Mouse (Mus musculus): ENCODE results near the gene Maats1. TPM values are rescaled to one million over a fixed set of nuclear protein-coding genes. Genes with fewer than 3 reads are reported as not detected.

The Maats1 gene
- total RNA-seq, 2 experiments from 2014 or later: 1.2 to 1.5 TPM

DNA sequence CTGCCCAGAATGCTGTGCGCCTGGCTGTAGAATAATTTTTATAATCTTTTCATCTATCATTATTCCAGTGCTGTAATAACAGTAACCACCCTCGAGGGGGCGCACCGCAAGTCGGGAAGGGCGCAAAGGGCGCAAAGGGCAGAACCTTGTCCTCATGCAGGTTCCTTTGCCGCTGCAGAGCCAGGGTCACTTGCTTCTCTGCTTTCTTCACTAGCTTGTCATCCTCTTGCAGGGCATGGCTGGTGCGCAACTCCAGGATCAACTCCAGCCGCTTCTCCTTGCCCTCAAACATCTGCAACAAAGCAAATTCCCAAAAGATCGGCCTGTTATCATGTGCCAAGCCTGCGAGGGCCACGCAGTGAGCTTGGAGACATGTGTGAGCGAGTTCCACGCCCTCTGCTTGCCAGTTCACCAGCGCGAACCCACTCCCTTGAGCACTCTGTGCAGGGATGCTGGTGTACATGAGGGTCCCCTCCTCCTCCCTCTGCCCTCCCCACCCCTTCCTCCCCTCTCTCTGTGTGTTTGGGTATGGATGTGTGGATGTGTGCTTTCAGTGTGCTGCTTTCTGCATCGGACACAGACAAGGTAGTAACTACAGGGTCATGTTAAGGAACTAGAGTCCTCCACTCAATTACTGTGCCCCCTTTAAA is 35.2 kb downstream of the Maats1 start:
- DNase-seq (ENCODE audit: low spot score in 2 of 2): no peak
- intact Hi-C loops (cut with DNase I): no loop called here

DNA sequence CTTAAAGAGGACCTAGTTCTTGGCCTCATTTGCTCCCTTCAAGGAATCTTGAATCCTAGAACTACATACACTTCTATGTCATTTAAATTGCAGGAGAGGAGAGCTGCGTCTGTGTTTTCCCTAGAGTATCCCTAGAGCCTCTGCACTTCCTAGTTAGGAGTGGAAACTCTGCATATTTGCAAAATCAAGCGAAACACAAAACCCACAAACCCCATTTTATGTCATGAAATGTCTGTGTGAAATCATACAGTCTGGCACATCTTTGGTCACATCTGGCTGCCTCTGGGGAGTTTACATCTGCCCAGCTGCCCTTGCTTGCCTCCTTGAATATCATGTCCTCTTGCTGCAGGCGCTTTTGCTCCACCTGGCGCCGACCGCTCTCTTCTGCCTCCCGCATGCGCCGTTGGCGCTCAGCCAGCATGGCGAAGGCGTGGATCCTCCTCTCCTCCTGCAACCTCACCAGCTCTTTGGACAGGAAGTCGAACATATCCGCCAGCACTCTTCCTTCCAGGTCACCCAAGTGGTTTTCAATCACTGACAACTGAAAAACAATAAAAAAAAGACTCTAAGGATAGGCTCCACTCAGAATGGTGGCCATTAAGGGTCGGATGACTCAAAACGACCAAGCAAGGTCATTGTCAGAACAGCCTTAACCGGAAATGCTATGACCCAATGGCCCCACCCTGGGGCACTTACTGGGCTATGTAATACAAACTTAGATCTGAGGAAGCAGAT is 37.3 kb downstream of the Maats1 start:
- intact Hi-C loops (cut with DNase I): no loop called here
- DNase-seq (ENCODE audit: low spot score in 2 of 2): no peak

DNA sequence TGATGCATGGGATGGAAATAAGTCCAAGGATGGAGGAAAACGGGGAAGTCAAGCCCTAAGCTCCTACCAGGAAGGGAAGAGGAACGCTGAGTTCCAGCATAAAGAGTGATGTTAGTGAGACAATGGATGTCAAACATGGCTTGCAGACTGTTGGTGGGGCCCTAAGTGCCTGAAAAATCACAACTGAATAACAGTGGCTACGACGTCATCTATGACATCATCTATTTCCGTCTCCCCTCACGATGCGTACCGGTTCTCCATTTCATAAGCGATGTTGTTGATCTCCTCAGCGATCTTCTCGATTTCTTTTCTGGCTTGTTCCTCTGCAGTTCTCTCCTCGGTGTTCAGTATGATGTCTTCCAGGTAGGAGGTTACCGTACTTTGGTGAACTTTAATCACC is 39.6 kb downstream of the Maats1 start:
- DNase-seq (ENCODE audit: low spot score in 2 of 2): no peak
- intact Hi-C loops (cut with DNase I): no loop called here

DNA sequence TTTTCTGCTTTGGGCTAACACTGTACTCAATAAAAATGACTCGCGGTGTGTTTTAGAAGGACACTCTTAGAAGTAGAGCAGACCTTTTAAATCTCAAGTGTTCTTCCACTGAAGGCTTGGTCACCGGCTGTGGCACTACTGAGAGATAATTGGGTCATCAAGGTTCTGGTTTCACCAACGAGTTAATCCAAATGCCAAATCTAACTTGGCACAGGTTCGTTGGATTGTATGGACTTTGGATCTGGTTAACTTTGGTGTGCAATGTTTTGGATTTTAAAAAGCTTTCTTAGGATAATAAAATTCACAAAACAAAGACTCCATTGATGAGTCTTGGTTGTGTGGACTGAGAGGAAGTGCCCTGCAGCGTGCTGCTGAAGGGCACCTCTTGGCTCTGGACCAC is 43.5 kb downstream of the Maats1 start:
- no peak for DNase-seq (ENCODE audit: low spot score in 2 of 2)
- intact Hi-C loops (cut with DNase I): loop anchor here (10.0 kb wide), 1 partner anchor 206 kb away; no protein-coding TSS in a partner anchor

DNA sequence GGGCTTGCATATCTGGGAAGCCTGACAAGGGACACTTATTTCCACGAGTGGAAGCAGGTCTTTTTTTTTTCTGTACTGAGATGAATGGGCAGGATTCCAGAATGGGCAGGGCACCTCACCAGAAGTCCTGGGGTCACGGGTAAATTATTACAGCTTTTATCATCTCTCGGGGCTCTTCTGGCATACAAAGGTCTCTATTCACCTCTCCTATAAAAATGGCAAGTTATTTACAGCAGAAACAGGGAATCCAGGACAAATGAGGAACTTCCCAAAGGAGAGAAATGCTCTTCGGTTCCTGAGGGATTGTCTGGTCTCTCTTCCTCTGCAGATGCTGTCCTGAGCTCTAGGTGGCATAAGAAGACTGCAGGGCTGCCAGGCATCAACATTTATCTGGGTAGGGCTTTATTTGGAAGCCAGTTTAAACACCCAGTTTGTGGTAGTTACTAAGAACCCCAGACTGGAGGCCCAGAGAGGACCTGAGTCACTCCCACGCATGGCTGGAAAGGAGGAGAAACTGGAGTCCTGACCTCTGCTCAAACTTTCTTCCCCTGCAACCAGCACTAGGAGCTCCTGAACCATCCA is 46.5 kb downstream of the Maats1 start:
- DNase-seq (ENCODE audit: low spot score in 2 of 2): no peak
- intact Hi-C loops (cut with DNase I): loop anchor here (10.0 kb wide), 1 partner anchor 209 kb away; no protein-coding TSS in a partner anchor

DNA sequence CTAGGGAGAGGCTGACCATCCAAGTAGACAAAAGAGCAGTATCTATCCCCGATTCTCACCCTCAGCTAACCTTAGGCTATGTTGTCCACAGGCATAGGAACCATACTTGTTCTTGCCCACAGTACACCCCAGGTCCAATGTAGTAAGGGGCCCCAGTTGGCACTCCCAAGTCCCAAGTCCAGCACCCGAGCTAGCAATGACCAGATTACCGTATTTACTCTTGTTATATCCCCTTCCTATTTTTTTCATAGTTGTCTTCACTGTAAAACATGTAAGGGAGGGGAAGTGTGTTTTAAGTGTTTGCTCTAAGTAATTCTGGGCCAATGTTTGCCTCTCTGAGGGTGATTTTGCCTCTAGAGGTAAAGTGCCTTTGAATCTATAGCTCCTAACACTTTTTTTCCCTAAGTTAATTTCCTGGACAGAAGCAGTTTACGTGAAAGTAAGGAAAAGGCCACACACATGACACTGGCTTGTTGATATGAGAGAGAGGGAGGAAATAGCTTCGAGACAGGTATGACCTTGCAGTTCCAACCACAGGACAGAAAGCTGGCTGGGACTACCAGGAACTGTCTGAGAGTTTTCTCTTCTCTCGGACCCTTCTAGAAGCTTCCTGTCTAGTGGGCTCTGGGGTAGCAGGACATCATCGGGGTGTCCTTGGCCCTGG is 47.1 kb downstream of the Maats1 start, which contains the start of gene Nr1i2:
Gene Nr1i2, minus strand, starts transcription at position 140 of the 664 bp plus-strand sequence.
- DNase-seq (ENCODE audit: low spot score in 2 of 2): no peak
- intact Hi-C loops (cut with DNase I): loop anchor here (10.0 kb wide), 1 partner anchor 210 kb away; no protein-coding TSS in a partner anchor

DNA sequence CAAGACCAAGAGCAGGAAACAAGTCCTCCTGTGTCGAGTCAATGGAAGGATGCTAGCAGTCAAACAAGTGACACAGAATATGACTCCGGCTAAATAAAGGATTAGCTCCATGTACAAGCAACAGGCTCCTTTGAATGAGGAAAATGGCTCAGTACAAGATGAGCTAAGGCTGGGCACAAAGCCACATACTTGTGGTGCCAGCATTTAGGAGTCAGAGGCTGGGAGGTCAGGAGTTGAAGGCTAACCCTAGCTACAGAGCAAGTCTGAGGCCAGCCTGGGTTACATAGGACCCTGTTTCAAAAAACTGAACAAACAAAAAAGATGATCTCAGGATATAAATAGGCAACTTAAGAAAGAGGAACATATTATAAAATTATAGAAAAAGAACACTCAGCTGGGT is 51.8 kb downstream of the Maats1 start:
- intact Hi-C loops (cut with DNase I): loop anchor here (10.0 kb wide), 1 partner anchor 215 kb away; no protein-coding TSS in a partner anchor

DNA sequence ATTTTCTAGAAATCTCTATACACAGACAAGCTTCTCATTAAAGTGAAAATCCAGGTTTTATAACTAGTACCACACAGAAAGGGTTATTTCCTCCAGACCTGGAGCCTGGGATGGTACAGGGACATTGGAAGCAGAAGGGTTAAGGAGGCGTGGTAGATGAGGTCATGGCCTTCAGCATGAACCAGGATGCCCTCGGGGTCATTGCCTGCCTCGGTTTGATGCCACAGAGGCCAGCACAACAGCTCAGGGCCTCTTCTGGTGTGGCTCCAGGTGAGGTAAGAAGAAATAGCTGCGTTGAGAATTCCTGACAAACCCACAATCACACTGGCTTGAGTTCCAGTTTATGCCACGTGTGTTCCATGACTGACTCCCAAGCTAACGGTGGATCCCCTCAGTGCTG is 53.1 kb downstream of the Maats1 start:
- DNase-seq (ENCODE audit: low spot score in 2 of 2): no peak
- intact Hi-C loops (cut with DNase I): no loop called here

More for the DNA sequence above, 51.8 kb downstream of the Maats1 start:
- no peak for DNase-seq (ENCODE audit: low spot score in 2 of 2)

DNA sequence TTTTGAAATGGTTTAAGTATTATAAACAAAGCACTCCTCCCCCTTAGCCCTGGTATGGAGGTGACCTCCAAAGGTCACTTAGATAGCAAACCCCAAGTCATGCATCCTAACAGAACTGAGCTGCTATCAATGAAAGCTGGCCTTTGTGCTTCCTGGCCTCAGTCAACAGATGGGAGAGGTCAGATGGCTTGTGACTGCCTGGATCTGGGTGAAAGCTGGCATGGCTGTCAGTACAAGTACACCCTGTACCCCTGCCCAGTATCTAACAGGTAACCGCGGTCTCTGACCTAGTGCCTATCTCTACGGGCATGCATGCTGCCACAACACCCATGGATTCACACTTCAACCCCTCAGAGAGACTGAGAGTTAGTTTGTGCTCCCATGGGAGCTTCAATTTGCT is 54.2 kb downstream of the Maats1 start:
- no peak for DNase-seq (ENCODE audit: low spot score in 2 of 2)
- intact Hi-C loops (cut with DNase I): no loop called here

DNA sequence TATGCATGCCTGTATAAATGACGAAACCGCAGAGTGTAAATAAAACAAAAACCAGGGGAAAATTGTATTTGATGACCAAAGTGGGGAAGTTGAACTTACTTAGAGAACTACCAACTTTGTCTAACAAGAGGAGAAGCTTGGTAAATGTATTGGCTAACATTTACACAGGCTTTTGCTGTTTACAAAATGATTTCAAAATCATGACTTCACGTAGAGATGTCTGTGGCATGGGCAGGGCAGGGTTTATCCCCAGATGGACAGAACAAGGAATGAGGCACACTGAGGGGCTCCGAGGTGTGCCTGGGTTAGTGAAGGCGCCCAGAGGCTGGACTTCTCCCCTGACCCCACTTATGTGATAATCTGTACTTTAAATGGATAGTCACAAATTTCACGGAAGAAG is 54.6 kb downstream of the Maats1 start:
- intact Hi-C loops (cut with DNase I): no loop called here
- no peak for DNase-seq (ENCODE audit: low spot score in 2 of 2)

DNA sequence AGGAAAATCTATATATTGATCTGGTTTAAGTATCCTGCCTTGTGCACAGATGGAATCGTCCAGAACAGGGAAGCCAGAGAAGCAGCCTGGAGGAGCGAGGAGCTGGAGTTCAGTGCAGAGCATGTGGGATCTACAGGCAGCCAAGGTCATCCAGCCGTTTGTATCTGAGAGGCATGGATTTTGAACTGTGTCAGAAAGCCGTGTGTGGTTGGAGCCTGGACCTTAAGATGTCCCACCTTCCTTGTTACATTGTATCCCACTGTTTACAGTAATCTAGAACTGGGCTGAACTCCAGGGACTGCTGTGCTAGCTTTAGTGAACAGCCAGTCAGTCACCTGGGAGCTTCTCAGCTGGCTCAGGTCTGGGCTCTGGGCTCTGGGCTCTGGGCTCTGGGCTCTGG is 55.4 kb downstream of the Maats1 start:
- no peak for DNase-seq (ENCODE audit: low spot score in 2 of 2)
- intact Hi-C loops (cut with DNase I): no loop called here

DNA sequence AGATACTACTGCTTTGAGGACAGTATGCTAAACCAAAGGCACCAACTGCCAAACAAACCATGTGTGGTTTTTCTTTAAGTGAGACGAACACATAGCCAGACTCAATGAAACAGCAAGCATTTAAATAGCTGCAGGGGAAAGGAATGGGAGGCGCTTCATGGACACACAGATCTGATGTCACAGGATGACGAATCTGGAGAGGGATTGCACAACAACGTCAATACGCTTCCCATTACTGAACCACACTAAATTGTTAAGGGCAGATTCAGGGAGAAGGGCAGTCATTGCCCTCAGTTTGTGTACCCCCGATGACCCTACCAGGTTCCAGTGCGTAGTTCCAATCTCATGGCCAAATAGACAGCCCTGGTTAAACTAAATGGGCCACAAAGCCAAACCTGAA is 56.1 kb downstream of the Maats1 start:
- no peak for DNase-seq (ENCODE audit: low spot score in 2 of 2)
- intact Hi-C loops (cut with DNase I): no loop called here

DNA sequence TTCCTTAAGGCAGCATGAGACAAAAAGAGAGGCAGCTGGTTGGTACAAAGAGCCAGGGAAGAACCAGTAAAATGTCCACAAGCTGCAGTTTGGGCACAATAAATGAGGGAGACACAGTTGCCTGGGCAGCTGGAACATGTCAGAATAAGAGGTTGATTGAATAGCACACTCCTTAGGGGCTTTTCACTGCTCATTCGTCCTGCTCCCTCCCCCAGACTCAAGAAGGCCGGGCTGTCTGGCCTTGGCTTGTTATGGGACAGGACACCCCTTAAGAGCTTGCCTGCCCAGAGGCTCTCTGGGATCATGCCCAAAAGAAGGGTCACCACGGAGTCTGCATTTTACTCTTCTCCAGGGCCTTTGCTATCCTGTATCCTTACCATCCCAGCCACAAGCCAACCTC is 58.6 kb downstream of the Maats1 start:
- intact Hi-C loops (cut with DNase I): no loop called here
- no peak for DNase-seq (ENCODE audit: low spot score in 2 of 2)

DNA sequence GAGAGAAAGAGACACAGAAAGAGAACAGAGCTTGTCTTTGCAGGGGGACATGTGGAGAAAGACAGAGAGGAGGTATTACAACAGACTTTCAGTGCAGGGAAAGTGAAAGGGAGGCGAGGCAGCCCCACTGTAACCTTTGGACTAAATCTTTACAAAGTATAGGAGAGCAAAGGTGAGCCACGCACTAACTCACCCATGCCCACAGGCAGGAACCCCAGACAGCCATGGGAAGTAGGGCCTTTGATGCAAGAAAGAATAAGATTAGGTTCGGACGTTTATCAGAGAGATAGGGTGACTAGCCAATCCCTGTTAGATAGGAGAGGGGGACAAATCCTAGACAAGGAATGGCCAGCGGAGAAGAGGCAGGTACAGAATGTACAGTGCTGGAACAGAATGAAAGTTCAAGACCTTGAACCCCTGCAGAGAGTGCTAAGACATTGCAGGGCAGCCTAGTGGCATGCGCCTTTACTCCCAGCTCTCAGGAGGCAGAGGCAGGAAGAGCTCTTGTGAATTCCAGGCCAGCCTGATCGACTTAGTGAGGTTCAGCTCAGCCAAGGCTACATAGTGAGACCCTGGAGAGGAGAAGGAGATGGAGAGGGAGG is 59.3 kb downstream of the Maats1 start:
- no peak for DNase-seq (ENCODE audit: low spot score in 2 of 2)
- intact Hi-C loops (cut with DNase I): no loop called here

DNA sequence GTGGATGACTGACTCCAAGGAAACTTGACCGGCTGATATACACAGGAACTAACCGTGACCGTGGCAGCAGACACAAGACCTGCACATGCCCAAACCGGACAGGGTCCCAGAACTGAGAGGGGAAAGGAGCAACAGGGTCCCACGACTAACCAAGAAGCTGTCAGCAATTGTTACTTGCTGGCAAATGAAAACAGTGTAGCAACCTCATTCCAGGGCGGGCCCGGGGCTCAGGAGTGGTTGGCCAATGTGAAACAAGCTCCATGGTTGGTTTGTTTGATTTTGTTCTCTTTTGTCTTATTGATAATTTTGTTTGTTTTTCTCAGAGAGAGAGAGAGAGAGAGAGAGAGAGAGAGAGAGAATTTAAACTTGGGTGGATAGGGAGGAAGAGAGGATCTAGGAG is 61.0 kb downstream of the Maats1 start:
- no peak for DNase-seq (ENCODE audit: low spot score in 2 of 2)
- intact Hi-C loops (cut with DNase I): no loop called here

DNA sequence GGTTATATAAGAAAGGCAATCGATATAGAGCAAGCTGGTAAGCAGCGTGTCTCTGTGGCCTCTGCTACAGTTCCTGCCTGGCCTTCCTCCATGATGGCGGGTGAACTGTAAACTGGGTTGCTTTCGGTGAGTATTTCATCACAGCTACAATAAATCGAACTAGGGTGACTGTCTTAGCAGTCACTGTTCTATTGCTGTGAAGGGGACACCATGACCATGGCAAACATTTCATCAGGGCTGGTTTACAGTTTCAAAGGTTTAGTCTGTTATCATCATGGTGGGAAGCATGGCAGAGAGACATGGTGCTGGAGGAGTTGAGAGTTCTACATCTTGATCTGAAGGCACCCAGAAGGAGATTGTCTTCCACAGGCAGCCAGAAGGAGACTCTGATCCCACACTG is 62.1 kb downstream of the Maats1 start:
- no peak for DNase-seq (ENCODE audit: low spot score in 2 of 2)
- intact Hi-C loops (cut with DNase I): no loop called here

DNA sequence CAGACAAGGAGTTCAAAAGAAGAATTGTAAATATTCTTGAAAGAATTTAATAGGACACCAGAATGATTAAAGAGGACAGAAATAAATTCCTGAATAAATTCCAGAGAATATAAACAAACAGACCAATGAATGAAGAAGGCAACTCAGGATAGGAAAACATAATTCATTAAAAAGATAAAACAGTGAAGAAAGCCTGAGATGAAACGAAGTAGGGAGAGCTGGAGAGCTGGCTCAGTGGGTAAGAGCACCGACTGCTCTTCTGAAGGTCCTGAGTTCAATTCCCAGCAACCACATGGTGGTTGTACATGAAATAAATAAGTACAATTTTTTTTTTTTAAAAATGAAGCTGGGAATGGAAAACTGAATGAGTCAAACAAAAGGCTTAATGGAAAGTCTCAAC is 67.2 kb downstream of the Maats1 start:
- intact Hi-C loops (cut with DNase I): no loop called here
- DNase-seq (ENCODE audit: low spot score in 2 of 2): no peak

DNA sequence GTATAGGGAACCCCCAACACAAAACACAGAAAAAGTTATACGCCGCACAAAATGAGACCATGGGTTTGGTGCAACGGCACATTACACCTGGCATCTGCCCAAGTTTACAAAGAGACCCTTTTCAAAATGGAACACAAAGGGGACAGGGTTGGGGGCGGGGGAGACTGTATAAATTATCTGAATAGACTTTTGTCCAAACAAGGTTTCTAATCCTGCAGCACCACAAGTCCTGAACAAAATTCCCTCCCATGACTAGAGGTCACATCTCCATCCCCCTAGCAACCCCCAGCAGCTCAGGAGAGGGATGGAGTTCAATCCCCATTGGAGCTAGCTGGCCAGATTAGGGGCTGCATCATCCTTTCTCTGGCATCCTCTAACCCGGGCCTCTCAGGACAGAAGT is 69.5 kb downstream of the Maats1 start:
- no peak for DNase-seq (ENCODE audit: low spot score in 2 of 2)
- intact Hi-C loops (cut with DNase I): no loop called here

DNA sequence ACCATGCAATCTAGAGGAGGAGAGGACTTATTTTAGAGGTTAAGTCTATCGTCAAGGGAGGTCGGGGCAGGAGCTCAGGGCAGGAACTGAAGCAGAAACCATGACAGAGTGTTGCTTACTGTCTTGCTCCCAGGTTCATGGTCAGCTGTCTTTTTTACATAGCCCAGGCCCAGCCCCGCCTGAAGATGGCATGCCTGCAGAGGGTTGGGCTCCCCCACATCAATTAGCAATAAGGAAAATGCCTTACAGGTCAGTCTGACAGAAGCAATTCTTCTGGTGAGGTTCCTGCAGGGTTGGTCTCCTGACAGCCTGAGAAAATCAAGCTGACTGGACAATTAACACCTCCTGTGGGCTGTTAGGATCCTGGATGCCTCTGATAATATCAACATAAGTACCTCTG is 70.3 kb downstream of the Maats1 start:
- intact Hi-C loops (cut with DNase I): no loop called here
- DNase-seq (ENCODE audit: low spot score in 2 of 2): no peak

DNA sequence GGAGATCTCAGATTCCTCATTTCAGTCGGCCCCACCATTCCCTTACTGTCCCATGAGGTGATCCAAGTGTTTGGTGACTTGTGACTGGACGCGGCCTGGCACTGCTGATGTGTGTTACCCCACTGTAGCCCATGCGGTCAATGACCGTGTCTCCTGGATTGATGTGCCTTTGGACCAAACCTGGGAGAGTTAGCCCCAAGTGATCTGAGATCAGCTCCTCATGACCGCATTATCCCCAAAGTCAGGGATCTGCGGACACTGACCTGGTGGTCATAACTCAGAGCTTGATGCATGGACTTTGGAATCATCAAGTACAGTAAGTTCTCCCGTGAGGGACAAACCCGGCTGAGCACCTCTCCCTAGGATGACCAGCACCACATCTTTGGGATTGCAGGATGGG is 86.0 kb downstream of the Maats1 start:
- no peak for DNase-seq (ENCODE audit: low spot score in 2 of 2)
- intact Hi-C loops (cut with DNase I): no loop called here
